Mouse (Mus musculus) thymus, adult 2 months (tissue): ENCODE measurements at regions not wholly inside any gene's neighbourhood (a gene's known extent, or its start where the extent isn't known, plus 50 kb on each side); places are given as distances from the start of the nearest gene placed in this dataset.

Experiments
- CTCF ChIP-seq: fragments of 200-500 bp; IDR thresholded peaks from 2 replicates; pipeline ENCODE4 v1.5.1; 2012; ENCODE audit warnings: mild to moderate bottlenecking, control low read depth, low read length, moderate library complexity, borderline replicate concordance; ENCODE audit not compliant: control insufficient read depth, poor library complexity, insufficient read depth; ENCODE audit errors: extremely low read depth
- POLR2A ChIP-seq: fragments of 200-500 bp; IDR thresholded peaks from 2 replicates; pipeline ENCODE4 v1.6.1; 2012; ENCODE audit warnings: mild to moderate bottlenecking, low read length, control low read depth, moderate library complexity; ENCODE audit not compliant: control insufficient read depth, poor library complexity, insufficient read depth; ENCODE audit errors: extremely low read depth

GRCm38 (mm10) chr13:92928551-92928950 lies 84.0 kb downstream of the Mtx3 start:
- TF ChIP-seq CTCF (no peak), POLR2A (no peak)
